Mouse (Mus musculus) T-helper 1 cell (primary cell): ENCODE measurements at regions not wholly inside any gene's neighbourhood (a gene's known extent, or its start where the extent isn't known, plus 50 kb on each side); places are given as distances from the start of the nearest gene placed in this dataset.

Experiments
- in situ Hi-C: fragments of 300-600 bp; cut with MboI, MseI; formaldehyde crosslinking; loops from one replicate; pipeline ENCODE4 v1.15.1; 2025; ENCODE audit warnings: high pct_unique_total_duplicates

DNA sequence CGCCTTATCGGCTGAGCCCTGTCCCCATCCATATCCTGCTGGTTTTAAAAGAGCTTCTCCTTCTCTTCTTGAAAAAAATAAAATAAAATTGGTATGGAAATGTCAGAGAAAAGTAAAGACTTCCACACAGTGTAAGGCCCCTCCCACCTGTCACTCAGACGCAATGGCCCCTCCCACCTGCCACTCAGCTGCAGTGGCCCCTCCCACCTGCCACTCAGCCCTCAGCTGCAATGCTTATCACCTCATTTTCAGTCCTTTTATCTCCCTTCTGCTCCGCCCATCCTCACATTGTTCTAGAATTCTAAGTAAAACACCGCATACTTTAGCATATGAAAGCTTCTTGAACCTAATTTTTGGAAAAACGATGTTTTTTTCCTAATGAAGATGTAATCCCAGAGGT is 126.4 kb upstream of the Daam1 start:
- in situ Hi-C loops = loop anchor here (25.0 kb wide), 1 partner anchor 517 kb away; no protein-coding TSS in a partner anchor

DNA sequence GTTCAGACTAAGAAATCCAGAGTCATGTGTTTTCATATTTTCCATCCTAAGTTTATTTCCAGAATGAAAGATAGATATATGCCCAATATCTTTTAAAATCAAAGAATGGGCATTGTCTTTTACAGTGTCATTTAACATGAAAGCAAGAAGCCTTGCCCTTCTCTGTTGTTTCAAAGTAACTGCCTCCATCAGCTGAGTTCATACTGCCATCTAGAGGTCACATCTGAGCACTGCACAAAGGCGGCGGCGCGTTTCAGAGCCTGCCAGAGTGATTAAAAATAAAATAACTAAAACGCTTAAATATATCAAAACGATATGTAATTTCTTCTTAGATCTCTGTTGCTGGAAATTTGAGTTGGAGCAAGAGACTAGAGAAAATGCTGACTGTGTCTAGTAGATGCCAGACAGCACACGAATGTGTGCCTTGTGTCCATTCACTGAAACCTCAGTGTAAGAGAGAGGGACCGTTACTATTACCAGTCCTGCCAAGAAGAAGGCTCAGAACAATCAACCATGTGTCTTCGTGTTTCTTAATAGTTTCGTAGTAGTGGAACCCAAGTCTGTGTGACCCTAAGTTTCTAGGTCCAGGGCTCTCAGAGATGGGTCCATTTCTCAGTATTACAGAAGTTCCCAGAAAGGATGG is 123.0 kb upstream of the Daam1 start:
- in situ Hi-C loops = loop anchor here (25.0 kb wide), 1 partner anchor 521 kb away; no protein-coding TSS in a partner anchor

DNA sequence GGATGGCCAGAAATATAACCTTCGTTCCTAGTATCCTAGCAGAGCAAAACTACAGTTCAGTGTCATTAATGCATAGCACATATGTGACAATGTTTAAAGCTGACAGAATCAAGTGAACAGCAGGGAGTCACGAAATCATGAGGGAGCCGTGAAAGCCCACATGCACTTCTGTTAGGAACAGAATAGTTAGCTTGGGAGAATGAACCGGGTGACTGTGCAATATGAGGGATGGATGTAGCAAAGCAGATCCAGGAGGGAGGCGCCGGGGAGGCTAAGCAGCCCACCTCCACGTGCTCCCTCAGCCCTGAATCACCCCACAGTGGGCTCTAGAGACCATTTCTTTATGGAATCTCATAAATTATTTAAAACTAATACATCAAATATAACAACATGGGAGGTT is 116.3 kb upstream of the Daam1 start:
- in situ Hi-C loops = loop anchor here (25.0 kb wide), 1 partner anchor 527 kb away; no protein-coding TSS in a partner anchor

DNA sequence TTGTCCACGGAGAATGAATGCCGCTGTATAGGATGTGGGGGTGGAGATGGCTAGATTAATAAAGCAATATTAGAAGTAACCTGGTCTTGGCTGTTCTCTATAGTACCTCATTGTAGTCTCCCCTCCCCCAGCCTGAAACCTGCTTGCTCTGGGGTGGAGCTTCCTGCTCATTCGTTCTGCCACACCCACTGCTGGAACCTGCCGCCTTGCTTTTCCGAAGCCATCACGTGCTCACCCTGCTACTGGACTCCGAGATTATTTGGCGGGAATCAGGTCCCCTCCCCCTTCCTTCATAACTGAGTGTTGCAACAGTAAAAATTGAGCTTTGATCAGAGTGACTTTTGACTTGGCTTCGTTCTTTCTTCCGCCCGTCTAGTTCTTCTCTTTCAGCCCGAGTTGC is 112.5 kb upstream of the Daam1 start:
- in situ Hi-C loops = loop anchor here (25.0 kb wide), 1 partner anchor 531 kb away; no protein-coding TSS in a partner anchor

DNA sequence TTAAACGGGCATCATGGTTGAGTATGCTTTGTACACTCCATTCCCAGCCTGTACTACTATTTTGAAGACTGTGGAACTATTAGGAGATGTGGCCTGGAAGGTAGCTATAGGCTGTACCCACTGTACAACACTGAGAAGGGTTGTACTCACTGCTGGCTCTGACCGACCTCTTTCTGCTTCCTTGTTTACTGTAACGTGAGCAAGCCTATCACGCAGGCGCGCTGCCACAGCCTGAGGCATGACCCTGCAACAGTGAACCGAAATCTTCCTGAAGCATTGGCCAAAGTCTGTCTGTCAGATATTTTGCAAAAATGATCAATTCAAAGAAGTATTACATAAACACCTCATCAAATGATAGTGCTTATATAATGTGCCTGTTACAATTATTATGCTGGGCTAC is 112.0 kb upstream of the Daam1 start:
- in situ Hi-C loops = loop anchor here (25.0 kb wide), 1 partner anchor 532 kb away; no protein-coding TSS in a partner anchor

DNA sequence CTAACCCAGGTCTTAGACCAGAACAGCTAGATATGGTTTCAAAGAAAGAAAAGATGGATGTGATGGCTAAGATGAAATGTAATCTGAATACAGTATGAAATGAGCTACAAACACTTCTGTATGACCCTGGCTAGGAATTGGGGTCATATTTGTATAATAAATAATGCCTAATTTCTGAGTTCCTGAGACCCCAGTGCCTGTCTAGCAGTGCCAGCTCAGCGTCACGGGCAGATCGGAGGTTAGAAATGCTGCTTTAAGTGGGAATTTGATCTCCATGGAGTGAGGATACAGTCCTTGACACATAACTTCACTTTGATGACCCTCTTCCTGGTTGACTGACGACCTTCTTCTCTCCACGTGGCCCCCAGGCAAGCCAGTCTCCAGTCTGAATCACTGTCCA is 105.7 kb upstream of the Daam1 start:
- in situ Hi-C loops = no loop called here

DNA sequence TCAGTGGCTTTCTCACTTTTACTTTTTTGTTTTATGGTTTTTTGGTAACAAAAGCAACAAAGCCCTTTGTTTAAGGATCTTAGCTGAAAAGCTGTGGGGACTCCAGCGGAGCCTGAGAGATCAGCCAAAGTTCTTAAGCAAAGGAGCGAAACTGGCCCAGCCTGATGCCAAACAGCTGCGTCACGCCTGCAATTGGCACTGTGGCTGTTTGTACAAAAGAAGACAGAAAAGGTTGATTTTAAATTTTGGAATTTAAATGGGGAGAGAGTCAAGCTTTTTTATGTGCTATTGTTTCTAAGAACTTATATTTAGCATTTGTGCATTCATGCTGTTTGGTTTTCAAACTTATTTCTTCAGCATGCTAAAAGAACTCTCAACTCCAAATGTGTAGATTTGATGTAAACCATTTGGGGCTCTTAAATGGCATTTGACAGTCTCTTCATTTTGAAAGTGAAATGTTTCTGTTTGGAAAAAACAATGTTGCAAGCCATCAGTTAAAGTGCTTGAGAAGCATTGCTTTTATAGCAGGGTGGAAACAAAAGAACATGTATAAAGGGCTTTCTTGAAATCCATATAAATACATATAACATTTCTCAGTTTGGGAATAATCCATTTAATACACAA is 105.1 kb upstream of the Daam1 start:
- in situ Hi-C loops = no loop called here

DNA sequence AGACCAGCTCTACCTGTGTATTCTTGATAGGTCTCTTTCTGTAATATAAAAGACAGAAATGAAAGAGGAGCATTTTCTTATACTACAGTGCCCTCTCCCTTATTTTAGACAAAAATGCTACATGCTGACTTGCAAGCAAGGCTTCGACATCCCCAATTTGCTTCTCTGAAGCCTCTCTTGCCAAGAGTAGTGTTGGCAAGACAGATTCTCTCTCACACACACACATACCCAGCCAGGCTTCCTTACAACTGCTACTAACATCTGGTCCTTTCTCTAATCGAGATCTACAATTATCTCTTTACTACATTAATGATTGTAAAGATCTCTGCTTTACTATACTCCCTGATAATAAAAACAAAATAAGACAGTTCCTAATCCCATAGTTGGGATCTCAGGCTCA is 87.5 kb upstream of the Daam1 start:
- in situ Hi-C loops = no loop called here

DNA sequence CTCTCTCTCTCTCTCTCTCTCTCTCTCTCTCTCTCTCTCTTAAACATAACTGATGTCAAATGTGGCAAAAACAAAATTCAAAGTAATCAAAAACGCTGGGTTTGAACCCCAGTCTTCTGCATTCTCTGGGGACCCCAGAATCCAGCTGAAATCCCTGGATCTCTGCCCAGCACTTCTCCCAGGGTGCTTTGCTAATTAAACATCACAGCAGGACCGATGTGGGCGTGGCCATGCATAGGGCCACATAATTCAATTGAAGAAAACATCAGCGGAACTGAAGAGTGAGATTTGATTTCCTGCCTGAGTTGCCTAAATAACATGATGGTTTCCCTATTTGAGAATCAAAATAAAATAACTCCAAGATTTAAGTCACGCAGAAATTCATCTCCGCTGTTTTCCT is 84.9 kb upstream of the Daam1 start:
- in situ Hi-C loops = no loop called here

DNA sequence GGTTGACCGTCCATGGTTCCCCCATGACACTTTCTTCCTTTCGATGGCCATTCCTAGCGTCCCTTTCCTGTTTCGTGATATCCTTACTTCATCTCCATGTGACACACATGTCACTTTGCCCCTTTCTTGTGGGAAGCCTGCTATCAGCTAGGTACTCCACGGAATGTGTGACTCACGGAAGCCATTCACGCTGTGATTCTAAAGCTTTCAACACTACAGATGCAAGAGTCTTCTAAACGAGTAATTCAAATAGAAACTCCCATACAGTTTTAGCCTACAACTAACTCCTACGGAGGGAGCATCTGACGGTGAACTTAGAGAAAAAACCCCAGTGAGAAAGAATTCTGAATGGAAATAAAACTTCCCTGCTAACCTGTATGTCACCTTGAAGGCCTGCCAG is 83.5 kb upstream of the Daam1 start:
- in situ Hi-C loops = no loop called here

DNA sequence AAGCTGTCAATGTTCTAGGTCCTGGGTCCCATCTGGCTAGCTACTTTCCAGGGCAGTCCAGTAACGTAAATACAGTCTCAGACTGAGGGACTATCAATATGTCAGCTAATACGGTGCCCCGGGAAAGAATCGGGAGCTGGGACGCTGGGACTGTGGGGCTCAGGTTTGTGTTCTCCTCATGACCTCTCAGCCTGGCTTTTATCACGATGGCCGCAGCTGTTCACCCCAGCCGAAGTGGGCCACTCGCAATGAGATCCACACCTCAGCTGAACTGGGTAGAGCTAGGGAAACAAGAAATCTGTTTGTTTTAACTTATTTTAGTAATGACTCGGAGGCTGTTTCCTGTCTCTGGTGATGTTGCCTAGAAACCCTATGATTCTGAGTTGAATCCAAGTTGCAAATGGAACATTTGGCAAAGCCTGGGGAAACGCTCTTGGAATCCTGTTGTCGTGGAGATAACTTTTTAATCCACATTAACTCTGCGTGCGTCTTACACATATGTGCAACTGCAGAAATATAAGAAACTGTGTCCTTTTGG is 83.0 kb upstream of the Daam1 start:
- in situ Hi-C loops = no loop called here

DNA sequence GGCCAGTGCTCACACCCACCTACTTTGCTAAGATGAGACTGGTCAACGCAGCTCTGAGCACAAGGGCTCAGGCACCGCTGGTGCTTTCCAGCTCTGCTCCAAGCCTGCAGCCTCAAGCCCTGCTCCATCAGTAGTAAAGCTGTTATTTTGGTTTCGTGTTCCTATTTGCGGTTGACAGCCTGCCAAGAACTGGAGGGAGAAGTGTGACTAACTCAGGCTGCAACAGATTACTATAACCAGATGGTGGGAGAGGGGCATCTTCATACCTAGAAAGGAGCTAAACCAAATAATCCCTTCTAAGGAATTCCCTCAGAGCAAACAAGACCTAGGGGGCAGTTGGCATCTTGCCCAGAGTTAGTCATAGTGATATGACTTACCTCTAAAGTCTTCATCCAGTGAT is 82.1 kb upstream of the Daam1 start:
- in situ Hi-C loops = no loop called here

DNA sequence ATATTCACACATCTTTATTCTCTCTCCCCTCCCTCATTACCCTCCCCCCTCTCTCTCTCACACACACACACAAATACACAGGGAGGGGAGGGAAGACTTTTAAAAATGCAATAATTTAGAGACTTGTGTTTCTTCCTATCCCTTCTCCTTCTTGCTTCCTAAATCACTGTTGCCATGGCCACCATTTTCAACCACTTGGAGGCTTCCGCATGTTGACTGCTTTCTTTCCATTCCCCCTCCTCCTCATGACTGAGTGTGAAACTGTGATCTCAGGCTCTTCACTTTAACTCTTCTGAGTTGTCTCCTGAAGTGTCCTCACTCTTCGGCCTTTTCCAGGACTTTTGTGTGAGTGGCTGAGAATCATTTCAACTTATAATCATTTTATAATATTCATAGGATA is 81.2 kb upstream of the Daam1 start:
- in situ Hi-C loops = loop anchor here (25.0 kb wide), 1 partner anchor 663 kb away; the partner anchor contains the start of gene Rtn1

DNA sequence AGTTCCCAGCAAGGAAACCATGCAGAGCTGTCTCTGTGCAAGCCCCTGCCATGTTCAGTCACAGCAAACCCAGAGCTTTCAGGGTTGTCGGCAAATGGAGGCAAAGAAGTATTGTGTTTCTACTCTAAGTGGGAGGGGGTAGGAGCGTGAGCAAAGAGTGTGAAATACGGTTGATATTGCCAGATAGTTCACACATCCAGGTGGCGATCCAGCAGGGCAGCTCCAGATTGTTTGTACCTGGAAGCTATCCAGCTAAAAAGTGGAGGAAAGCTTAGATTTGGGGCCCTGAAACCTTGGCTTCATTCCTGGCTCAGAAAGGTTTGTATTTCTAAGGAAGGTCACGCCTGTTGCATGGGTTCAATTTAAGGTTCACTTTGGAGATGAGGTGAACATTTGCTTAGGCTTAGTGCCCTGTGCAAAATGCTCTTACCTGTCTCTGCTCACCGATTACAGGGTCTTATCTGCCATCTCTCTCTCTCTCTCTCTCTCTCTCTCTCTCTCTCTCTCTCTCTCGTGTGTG is 78.1 kb upstream of the Daam1 start:
- in situ Hi-C loops = loop anchor here (25.0 kb wide), 1 partner anchor 660 kb away; the partner anchor contains the start of gene Rtn1

DNA sequence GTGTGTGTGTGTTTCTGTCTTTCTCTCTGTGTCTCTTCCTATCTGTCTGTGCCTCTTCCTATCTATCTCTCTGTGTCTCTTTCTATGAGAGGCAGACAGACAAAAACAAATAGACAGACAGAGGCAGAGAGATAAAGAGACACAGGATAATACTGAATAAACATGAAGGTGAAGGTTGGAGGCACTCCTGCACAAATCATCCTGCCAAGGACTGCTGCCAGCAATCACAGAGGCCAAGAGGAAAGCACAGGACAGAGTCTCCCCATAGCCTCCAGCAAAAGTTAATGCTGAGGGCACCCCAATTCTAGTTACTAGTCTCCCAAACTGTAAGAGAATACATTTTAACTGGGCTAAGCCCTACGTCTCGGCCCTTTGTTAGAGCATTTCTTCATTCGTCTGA is 77.6 kb upstream of the Daam1 start:
- in situ Hi-C loops = loop anchor here (25.0 kb wide), 1 partner anchor 659 kb away; the partner anchor contains the start of gene Rtn1

DNA sequence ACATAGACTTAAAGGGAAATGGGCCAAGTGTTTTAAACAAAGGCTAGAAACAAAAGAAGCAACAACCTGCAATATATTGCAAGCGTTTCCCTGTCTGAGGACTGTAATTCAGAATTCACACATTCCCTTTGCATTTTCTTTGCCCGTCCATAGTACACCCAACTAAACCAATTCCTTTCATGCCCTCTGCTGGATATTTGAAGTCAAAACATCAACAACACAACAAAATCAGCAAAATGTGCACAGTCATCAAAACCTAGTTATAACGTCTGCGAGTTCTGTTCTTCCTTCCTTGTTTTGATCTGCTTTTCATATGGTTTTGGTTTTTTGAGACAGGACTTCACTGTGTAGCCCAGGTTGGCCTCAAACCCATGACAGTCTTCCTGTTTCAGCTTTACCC is 67.7 kb upstream of the Daam1 start:
- in situ Hi-C loops = loop anchor here (5.0 to 25.0 kb wide), 2 partner anchors 284 to 649 kb away; partner anchors contain the start of gene Rtn1

DNA sequence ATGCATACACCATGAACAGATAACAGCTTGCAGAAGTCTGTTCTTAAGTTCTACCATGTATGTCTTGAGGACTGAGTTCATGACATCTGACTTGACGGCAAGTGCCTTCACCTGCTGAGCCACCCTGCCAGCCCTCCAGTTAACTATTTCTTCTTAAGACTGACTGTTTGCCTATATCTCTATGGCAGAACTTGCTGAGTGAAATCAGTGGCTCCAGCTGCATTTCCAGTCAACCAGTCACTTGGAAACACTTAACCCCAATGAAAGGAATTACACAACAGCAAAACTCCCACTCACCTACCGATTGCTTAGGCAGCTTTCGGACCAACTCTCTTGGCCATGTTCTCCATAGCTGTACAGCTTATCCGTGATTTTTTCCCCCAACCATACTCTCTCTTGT is 64.8 kb upstream of the Daam1 start:
- in situ Hi-C loops = loop anchor here (25.0 kb wide), 1 partner anchor 646 kb away; the partner anchor contains the start of gene Rtn1

DNA sequence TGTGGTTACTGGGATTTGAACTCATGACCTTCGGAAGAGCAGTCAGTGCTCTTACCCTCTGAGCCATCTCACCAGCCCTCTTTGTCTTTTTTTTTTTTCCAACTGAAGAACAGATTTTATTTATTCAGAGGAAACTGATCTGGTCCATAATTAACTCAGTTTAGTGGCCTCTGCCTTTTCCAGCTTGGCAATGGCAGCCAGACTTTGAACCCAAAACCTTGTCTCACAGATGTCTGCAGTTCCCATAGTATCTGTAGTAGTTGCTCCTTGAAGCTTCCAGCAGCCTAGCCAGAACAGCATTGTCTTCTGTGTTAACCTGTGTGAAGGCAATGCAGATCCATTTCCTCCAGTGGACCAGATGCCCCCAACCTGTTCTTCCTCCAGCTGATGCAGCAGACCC is 64.2 kb upstream of the Daam1 start:
- in situ Hi-C loops = loop anchor here (25.0 kb wide), 1 partner anchor 646 kb away; the partner anchor contains the start of gene Rtn1

DNA sequence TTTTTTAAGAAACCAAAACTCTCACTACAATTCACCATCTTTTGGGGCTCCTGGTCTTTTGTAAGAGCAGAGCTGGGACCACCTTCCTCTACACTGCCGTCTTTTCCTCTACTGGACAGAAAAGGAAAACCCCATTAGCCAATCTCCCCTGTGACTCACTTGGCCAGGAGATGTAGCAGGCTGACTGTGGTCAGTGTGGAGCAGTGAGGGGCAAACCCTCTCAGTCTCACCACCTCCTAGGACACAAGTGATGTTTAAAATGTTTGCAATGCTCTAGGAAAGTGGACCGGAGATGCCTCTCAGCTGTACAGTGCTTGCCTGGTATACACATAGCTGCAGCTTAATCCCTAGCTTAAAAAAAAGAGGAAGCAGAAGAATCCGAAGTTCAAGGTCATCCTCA is 63.0 kb upstream of the Daam1 start:
- in situ Hi-C loops = loop anchor here (25.0 kb wide), 1 partner anchor 644 kb away; the partner anchor contains the start of gene Rtn1

DNA sequence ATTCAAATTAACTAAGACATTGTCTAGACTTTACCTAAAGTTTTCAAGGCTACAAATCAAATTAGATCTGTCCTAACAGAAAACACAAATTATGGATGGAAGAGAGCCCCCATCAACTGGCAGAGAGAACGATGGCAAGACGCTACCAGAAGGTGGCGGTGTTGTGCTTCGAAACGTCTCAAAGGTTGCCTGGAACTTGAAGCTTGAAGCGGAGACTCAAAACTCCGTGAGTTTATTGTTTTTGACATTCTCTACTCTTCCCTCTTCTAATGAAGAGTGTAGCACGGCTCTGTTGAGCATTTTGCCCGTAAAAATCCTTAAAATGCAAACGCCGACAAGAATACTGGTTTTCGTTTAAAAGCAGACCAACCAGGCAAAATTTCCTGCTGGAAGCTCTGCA is 62.4 kb upstream of the Daam1 start:
- in situ Hi-C loops = loop anchor here (25.0 kb wide), 1 partner anchor 644 kb away; the partner anchor contains the start of gene Rtn1

DNA sequence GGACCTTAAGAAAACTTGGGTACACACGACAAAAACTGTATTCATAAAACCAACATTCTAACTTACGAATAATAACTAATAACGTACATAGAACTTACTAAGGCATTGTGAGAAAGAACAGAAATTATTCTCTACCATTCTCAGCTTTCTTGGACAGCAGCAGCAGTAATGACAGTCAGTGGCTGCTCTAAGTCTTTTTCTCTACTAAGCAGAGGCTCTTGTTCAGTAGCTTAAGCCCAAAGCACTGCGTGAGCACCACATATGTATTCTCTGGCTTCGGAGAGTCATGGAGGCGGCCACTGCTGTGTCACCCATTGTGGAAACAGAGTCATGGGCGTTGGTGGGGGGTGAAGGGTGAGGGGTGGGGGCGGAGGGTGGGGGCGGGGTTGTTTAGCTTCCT is 62.0 kb upstream of the Daam1 start:
- in situ Hi-C loops = loop anchor here (25.0 kb wide), 1 partner anchor 643 kb away; the partner anchor contains the start of gene Rtn1

DNA sequence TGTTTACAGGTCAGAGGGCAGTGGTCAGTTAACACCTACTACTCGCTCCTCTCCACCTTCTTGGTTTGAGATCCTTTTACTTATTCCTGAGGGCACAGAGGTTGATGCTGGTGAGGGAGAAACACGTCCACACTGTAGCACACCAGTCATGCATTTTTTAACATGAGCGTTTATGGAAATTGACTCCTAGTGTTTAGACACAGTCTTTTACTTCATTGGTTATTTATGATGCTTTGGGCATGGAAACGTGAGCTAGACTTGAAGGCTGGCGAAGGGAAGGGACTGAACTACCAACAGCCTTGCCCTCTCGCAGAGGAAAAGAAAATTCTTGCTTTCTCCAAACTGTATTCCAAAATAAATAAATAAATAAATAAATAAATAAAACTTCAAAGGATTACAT is 61.6 kb upstream of the Daam1 start:
- in situ Hi-C loops = loop anchor here (25.0 kb wide), 1 partner anchor 643 kb away; the partner anchor contains the start of gene Rtn1
